Mouse (Mus musculus) adipocyte (in vitro differentiated cells): ENCODE data around the gene Gm5460.
A peak's percentile ranks its signal among the peaks of the same experiment; 100 is the strongest.

Experiments used
- DNase-seq: peaks from one replicate; pipeline ENCODE4 v3.0.0-alpha.2; 2016; ENCODE audit warnings: low spot score

The Gm5460 gene

GRCm38 (mm10) chr14:34016381-34016780, at the start of gene Gm5460:
Gm5460 (plus strand) TSS chr14:34016758.
- DNase-seq, result no peak

- peak; percentile 5 for DNase-seq
These were observed 43.9 kb upstream of the Gm5460 start for GRCm38 (mm10) chr14:33972679-33973078.

- no peak for DNase-seq
These were observed 41.8 kb upstream of the Gm5460 start for GRCm38 (mm10) chr14:33974752-33975151.

GRCm38 (mm10) chr14:33977748-33978147, 38.8 kb upstream of the Gm5460 start:
- DNase-seq, result no peak

GRCm38 (mm10) chr14:33978604-33979059, 37.9 kb upstream of the Gm5460 start, which contains the start of gene Zfp488:
Zfp488 (minus strand) TSS chr14:33978764.
- no peak for DNase-seq

- no peak for DNase-seq
These were observed 27.4 kb upstream of the Gm5460 start for GRCm38 (mm10) chr14:33989201-33989600.

GRCm38 (mm10) chr14:33991971-33992370, 24.6 kb upstream of the Gm5460 start:
- DNase-seq, result no peak

GRCm38 (mm10) chr14:33993051-33993450, 23.5 kb upstream of the Gm5460 start:
- DNase-seq, result no peak

GRCm38 (mm10) chr14:33993521-33994289, 22.9 kb upstream of the Gm5460 start:
- no peak for DNase-seq

- DNase-seq, result no peak
These were observed 19.1 kb upstream of the Gm5460 start for GRCm38 (mm10) chr14:33997427-33997826.

GRCm38 (mm10) chr14:34000076-34000475, 16.5 kb upstream of the Gm5460 start:
- DNase-seq, result no peak

- no peak for DNase-seq
These were observed 15.1 kb upstream of the Gm5460 start for GRCm38 (mm10) chr14:34001445-34001844.

GRCm38 (mm10) chr14:34002358-34002757, 14.2 kb upstream of the Gm5460 start:
- DNase-seq, result no peak

- DNase-seq, result no peak
These were observed 1.5 kb upstream of the Gm5460 start, which contains the start of gene Gm30083 for GRCm38 (mm10) chr14:34015063-34015462. Gm30083 (minus strand) TSS chr14:34015182.

- no peak for DNase-seq
These were observed 380 bp downstream of the Gm5460 start for GRCm38 (mm10) chr14:34016938-34017337.

- DNase-seq, result no peak
These were observed 10.2 kb downstream of the Gm5460 start for GRCm38 (mm10) chr14:34026710-34027109.

GRCm38 (mm10) chr14:34033841-34034610, 17.5 kb downstream of the Gm5460 start:
- no peak for DNase-seq

GRCm38 (mm10) chr14:34041241-34041640, 24.7 kb downstream of the Gm5460 start:
- DNase-seq, result no peak

GRCm38 (mm10) chr14:34043341-34043740, 26.8 kb downstream of the Gm5460 start:
- DNase-seq, result no peak

- DNase-seq, result peak; percentile 12
These were observed 33.7 kb downstream of the Gm5460 start for GRCm38 (mm10) chr14:34050101-34050779.

GRCm38 (mm10) chr14:34052516-34052915, 36.0 kb downstream of the Gm5460 start, which contains the start of gene Antxrl:
Antxrl (plus strand) TSS chr14:34052707.
- no peak for DNase-seq

GRCm38 (mm10) chr14:34071665-34072064, 55.1 kb downstream of the Gm5460 start:
- DNase-seq, result no peak
